Mouse (Mus musculus): ENCODE measurements around the gene Olfr1391.
A peak's percentile ranks its signal among the peaks of the same experiment; 100 is the strongest.
"Not testable (repeated sequence)": the region's sequence is repeated elsewhere in the genome, so short reads cannot be mapped to it uniquely, and the experiment has no call there.

Gene Olfr1391

GRCm38 (mm10) chr11:49322442-49322841 is at the start of gene Olfr1391:
Gene Olfr1391, plus strand, starts transcription at chr11:49322742.
- DNase-seq (ENCODE audit: low read depth), result no peak

- DNase-seq (ENCODE audit: low read depth), result no peak
Measured at GRCm38 (mm10) chr11:49273834-49274519, 48.6 kb upstream of the Olfr1391 start.

- DNase-seq (ENCODE audit: low read depth), result no peak
Measured at GRCm38 (mm10) chr11:49278222-49278621, 44.3 kb upstream of the Olfr1391 start, which contains the start of gene Olfr1393. Gene Olfr1393, plus strand, starts transcription at chr11:49278304.

- DNase-seq (ENCODE audit: low read depth), result not testable (repeated sequence)
Measured at GRCm38 (mm10) chr11:49284982-49285381, 37.6 kb upstream of the Olfr1391 start, which contains the start of gene Olfr1392. Gene Olfr1392, plus strand, starts transcription at chr11:49285282.

- DNase-seq (ENCODE audit: low read depth), result no peak
Measured at GRCm38 (mm10) chr11:49287251-49287650, 35.3 kb upstream of the Olfr1391 start.

GRCm38 (mm10) chr11:49292777-49293176 is 29.8 kb upstream of the Olfr1391 start:
- no peak for DNase-seq (ENCODE audit: low read depth)

- DNase-seq (ENCODE audit: low read depth), result no peak
Measured at GRCm38 (mm10) chr11:49304441-49304840, 18.1 kb upstream of the Olfr1391 start, which contains the start of gene Olfr10. Gene Olfr10, plus strand, starts transcription at chr11:49304741.

- not testable (repeated sequence) for DNase-seq (ENCODE audit: low read depth)
Measured at GRCm38 (mm10) chr11:49308547-49308946, 14.0 kb upstream of the Olfr1391 start.

- DNase-seq (ENCODE audit: low read depth), result no peak
Measured at GRCm38 (mm10) chr11:49326726-49327125, 4.2 kb downstream of the Olfr1391 start.

GRCm38 (mm10) chr11:49329686-49330085 is 7.1 kb downstream of the Olfr1391 start:
- DNase-seq (ENCODE audit: low read depth), result no peak

- no peak for DNase-seq (ENCODE audit: low read depth)
Measured at GRCm38 (mm10) chr11:49334888-49335287, 12.3 kb downstream of the Olfr1391 start, which contains the start of gene Olfr1390. Gene Olfr1390, plus strand, starts transcription at chr11:49335188.

GRCm38 (mm10) chr11:49337150-49337832 is 14.7 kb downstream of the Olfr1391 start:
- peak; percentile 29 for DNase-seq (ENCODE audit: low read depth)

All from fibroblast of lung, adult 2 months (primary cell).